Mouse (Mus musculus) mouse trophoblast stem cell (cell line): ENCODE measurements around the gene Ttc26.

Experiments used
- in situ Hi-C, 2 experiments: fragments of 300-500 bp; cut with MseI, MboI; formaldehyde crosslinking; loops; 2 replicates in 1 of 2; 3 replicates in 1 of 2; pipeline ENCODE4 v1.15.1; 2025

Gene Ttc26

DNA sequence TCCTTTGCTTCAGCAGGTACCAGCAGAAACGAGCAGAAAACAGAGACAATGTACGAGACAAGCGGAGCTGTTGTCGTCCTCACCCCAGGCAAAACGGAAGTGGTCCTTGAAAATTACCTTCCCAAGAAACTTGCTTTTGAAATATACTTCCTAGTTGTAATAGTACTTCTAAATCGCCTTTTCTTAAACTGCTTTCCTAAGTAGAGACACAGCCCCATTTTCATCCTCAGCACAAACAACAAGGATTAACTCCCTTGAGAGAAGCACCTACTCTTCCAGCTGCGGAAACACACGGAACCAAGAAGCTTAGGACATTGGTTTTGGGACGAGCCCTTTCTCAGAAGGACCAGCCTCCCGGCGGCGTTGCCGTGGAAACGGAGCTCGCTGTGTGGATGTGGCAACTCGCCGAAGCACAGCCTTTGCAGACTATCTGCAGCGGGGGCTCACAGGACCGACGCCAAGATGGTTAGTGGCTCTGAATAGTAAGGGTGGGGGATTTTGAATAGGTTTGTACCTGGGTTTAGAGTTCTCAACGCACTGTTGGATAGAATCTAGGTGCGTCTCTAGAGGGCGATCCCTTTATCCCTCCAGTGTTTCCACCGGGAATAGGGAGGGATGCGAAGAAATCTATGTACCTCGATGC lies at the start of gene Ttc26:
Gene Ttc26 (plus strand): TSS at position 341 of the 643 bp plus-strand sequence.
- in situ Hi-C loops = no loop called here

GRCm38 (mm10) chr6:38335264-38335663 lies 46.0 kb upstream of the Ttc26 start:
- in situ Hi-C loops = no loop called here

DNA sequence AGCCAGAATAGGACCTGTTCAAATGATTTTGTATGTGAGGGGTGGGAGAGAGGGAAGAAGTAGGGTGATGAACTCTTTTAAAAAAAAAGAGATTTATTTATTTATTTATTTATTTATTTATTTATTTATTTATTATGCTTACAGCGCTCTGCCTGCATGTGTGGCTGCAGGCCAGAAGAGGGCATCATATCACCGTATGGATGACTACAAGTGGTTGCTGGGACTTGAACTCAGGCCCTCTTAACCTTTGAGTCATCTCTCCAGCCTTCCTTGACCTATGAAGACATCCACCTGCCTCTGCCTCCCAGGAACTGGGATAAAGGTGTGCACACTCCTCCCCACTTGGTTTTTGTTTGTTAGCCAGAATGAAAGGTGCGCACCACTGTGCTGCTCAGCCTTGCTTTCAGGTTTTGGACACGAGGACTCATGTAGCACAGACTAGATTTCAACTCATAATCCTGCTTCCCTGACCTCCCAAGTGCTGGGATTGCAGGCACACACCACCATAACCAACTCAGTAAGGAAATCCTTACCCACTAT lies 44.0 kb upstream of the Ttc26 start:
- in situ Hi-C loops = no loop called here

DNA sequence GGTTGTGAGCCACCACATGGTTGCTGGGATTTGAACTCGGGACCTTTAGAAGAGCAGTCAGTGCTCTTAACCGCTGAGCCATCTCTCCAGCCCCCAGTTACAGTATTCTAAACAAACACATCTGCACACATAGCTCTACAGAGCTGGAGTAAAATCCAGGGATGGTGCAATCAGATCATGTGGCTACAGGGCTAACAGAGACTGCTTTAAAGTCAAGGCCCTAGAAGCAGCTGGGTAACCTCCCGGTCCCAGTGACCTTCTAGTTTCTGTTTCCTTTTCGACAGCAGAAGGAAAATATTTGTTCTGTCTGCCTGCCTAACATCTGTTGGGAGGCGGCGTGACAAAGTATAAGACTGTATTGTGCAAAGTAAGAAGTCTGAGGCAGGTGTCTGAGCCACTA lies 43.3 kb upstream of the Ttc26 start:
- in situ Hi-C loops = no loop called here

DNA sequence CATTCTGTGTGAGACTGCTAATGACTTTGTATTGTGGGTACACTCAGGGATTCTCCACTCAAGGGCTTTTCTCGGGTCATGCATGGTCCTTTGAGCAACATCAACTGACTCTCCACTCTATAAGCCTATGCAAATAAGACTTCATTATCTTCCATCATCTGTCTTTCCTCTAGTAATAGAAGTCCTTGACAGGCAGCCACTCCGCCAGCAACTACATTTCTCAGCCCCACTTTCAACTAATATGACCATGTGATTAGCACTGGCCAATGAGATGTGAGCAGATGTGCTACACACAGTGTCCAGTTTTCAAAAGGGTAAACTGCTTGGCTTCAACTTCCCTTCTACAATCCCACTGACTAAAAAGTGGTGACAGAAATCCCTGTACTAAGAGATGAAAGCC lies 42.2 kb upstream of the Ttc26 start:
- in situ Hi-C loops = no loop called here

- in situ Hi-C loops = no loop called here
Measured at GRCm38 (mm10) chr6:38341751-38342665, 39.3 kb upstream of the Ttc26 start.

DNA sequence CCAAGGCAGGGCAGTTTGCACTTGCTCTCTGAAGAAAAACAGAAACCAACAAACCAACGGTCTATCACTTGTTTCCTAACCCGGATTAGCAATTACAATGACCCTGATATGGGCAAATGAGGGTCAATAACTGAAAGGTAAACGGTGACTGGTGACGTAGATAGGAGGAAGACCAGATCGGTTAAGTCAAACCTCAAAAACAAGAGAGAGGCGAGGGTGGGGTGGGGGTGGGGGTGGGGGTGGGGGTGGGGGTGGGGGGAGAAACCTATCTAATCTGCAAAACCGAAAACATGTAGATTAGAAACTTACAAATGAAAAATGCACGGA lies 38.6 kb upstream of the Ttc26 start:
- in situ Hi-C loops = no loop called here

- in situ Hi-C loops = no loop called here
Measured at GRCm38 (mm10) chr6:38343581-38343980, 37.7 kb upstream of the Ttc26 start.

DNA sequence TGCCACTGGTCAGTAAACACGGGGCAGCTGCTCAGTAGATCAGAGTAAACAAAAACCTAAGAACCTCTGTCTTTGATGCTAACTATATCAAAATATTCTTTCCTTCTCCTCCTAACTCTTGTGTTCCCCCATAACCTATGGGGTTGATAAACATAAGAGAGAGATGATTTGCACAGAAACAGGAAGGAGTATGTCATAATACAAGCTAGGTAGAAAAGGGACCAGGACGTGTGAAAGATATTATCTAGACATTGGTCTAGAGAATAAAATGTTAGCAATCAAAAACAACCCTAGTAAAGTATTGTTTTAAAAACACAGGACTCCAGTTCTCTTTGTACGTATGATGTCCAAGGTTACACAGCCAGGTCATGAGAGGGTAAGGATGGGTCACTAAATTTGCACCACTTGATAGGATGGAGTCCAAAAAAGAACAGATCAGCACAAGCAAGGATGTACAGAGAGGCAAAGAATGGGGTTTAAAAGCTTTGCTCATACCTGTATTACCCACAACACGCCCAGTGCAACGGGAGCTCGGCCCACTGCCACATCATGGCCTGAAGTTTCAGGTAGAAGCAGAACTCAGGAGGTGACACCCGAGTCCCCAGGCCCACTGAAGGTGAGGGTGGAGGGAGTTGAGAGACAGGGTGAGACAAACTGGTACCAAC lies 37.1 kb upstream of the Ttc26 start:
- in situ Hi-C loops = no loop called here

- in situ Hi-C loops = no loop called here
Measured at GRCm38 (mm10) chr6:38345796-38346195, 35.5 kb upstream of the Ttc26 start.

DNA sequence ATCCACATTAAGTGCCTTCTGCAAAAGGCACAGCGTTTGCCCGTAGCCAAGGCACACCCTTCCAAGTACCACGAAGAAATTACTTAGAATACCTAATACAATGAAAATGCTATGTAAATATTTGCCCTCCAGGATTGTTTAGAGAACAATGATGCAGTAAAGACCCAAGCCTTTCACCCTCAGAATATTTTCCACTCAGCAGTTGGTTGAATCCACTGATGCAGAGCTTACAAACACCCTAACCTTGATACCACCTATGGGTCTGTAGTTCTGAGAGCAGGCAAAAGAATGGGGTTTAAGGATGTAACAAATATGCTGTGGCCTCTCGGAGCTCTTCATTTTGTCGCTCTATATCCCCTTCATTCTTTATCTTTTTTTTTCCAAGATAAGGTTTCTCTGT lies 33.4 kb upstream of the Ttc26 start:
- in situ Hi-C loops = no loop called here

DNA sequence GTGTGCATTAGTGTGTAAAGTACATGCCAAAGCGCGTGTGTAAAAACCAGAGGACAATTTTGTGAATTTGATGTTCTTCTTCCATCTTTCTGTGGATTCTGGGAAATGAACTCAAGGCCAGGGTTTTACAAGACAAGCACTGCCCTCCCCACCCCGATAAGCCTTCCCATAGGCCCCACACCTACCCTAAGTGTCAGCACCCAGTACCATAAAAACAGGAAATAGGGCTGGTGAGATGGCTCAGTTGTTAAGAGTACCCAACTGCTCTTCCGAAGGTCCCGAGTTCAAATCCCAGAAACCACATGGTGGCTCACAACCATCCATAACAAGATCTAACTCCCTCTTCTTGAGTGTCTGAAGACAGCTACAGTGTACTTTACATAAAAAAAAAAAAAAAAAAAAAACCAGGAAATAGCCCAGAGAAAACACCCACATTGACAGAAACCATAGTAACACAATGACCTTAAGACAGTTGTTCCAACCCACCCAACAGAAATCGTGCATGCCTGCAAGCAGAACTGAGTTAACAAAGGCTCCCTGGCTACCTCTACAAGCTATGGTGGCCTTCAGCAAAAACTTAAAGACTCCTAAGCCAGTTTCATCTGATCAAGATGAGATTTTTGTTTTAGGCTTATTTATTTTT lies 32.3 kb upstream of the Ttc26 start:
- in situ Hi-C loops = no loop called here

DNA sequence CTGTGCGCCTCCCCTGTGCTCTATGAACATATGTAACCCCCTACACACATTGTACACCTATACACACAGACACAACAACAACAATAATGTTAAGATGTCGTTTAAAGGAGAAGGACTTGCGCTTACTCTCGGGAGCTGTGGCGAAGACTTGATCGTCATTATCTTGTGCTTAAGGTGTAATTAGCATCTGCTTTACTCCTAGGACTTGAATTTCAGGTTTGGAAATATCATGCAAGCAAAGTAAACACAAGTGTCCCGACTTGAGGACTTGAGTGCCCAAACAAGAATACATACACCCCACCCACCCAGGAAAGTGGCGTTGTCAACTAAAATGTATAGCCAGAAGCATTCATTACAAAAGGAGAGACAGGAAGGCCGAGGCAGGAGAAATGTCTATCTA lies 31.5 kb upstream of the Ttc26 start:
- in situ Hi-C loops = no loop called here

GRCm38 (mm10) chr6:38351930-38352329 lies 29.3 kb upstream of the Ttc26 start:
- in situ Hi-C loops = no loop called here

DNA sequence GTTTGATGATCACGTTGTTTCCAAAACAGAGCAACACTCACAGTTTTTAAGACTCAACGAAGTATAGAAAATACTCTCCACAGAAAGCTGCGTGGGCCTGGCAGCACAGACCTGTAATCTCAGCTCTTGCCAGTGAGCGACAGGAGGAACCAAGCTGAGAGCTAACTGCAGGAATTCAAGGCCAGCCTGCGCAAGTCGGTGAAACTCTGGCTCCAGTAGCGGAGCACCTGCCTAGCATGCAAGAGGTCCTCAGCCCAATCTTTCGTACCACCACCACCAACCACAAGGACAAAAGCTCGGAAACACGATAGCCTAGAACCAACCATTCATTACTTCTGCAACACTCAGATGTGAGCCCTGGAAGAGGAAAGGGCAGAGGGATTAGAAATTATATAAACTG lies 28.8 kb upstream of the Ttc26 start:
- in situ Hi-C loops = no loop called here

DNA sequence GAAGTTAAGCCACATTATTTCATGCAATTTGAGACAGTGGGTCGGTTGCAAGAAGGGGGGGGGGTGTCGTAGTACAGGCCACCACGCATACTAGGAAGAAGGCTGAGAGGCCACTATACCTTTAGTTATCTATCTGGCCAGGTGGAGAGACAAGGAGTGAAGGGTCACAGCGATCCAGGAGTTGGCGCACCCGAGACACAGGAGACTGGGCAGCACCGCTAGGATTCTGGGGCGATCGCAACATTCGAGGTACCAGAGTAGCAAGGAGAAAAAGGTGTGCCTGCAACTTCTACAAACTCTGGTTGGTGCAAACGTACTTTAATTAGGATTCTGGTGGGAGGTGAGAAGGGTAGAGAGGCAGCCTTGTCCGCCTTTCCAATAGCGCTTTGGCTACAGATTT lies 28.1 kb upstream of the Ttc26 start:
- in situ Hi-C loops = no loop called here

GRCm38 (mm10) chr6:38353811-38354722 lies 27.2 kb upstream of the Ttc26 start, which contains the start of gene Zc3hav1:
TSS of gene Zc3hav1 (minus strand) at chr6:38354603.
- in situ Hi-C loops = no loop called here

GRCm38 (mm10) chr6:38354723-38355353 lies 26.4 kb upstream of the Ttc26 start:
- in situ Hi-C loops = no loop called here

DNA sequence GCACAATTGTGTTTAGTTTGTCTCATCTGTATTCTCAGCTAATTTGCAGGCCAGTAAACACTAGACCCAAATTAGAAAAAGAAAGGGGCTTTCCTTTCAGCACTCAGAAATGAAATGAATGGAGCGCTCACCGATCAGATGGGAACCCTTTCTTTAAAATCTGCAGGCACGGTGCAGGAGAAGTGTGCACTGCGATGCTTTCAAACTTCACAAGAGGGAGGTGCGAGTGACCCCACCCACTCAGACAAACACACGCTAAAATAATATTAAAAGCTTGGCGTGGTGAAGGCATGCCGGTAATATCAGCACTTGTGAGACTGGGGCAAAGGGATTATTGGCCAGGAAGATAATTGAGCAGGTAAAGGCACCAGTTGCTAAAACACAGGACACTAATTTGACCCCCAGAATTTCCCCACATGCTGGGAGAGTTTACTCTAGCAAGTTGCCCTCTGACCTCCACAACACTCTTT lies 25.9 kb upstream of the Ttc26 start:
- in situ Hi-C loops = no loop called here

DNA sequence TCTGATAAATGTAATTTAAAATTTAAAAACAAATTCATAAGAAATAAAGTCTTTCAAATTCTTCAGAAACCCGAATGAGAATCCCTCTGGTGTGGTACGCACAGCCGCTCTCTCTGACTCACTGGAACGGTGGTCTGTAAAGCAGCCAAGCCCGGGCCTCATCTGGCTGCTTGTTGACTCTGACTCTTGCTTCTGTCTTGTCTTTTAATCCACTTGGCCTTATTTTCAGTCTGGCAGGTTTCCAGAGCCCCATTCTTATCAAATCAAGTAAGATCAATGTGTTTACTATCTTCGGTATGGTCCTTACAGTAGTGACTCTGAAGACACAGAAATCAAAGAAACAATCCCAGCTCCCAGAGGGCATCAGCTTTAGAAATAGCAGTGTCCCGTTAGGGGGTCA lies 25.4 kb upstream of the Ttc26 start:
- in situ Hi-C loops = no loop called here
